Mouse (Mus musculus): ENCODE data around the gene Nsfl1c.
A peak's percentile ranks its signal among the peaks of the same experiment; 100 is the strongest.

Nsfl1c gene

DNA sequence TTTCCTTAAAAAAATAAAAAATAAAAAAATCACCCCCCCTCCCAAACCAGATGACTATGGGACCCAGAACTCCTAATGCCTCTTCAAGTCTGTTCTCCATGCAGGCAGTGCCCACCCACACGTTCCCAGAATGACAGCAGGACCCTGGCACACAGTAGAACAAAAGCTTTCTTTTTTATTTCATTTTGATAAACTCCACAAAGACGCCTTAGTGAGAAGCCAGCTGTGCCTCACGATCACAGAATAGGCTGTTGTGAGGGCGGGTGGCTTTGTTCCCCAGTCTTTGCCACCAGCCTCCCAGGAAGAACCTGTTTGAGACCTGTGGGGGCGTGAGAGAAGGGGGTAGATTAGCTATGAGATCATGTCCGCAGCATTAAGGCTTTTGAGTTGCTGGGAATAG is 50.7 kb downstream of the Nsfl1c start:
- DNase-seq = peak; percentile 56

DNA sequence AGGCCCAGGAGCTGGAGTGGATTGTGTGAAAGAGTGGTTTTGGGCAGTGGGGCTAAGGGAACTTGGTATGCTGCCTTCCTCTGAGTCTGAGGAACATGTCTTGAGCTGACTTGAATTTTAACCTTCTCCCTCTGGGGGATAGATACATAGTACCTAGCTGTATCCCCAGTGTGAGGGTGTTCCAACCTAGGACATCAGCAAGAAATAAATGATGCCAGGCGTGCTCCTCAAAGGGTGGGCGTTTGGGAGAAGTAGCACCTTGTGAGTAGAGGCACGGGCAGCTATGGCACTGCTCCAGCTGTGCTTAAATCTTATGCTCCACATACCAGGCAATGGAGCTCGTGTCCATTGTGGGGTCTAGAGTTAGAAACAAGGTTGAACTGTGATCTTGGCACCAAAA is 52.6 kb downstream of the Nsfl1c start:
- no peak for DNase-seq

DNA sequence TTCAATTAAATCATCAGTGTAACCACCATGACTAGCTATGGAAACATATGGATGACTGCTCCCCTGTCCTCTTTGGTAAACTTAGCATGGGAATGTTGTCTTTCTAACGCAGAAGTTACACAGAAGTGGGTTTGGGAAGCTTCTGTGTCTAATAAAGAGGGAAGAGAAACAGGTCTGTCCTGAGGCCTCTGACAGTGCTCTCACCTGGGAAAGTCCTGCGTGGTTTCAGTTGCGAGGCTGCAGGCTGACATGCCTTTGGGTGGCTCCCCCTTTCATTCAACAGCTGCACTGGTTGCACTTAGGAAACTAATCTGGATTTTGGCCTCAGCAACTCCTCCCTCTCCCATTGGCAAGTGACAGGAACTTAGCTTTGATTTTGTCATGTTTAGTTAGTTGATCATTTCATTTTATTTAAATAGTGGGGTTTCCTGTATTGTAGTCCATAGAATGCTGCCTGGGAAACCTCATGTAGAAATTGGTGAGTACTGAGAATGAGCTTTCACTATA is 55.7 kb downstream of the Nsfl1c start:
- no peak for DNase-seq
